Comparison of ENCODE assay signal across 17 mouse cellular contexts in genomic region chr12:103205561-103205960, GRCm38 (mm10). TPM values are rescaled to one million over a fixed set of nuclear protein-coding genes. Genes with fewer than 3 reads are reported as not detected.
DNase-seq lines count a peak whose midpoint lies in the region; TF ChIP-seq lines count a peak whose summit lies in the region.
"Had no signal": no experiment of that assay in that cellular context is flagged by ENCODE, and none has a peak within 500 bp of the region (broad histone marks: within the 10 kb centered on the region; RNA-seq: fewer than 3 reads in every experiment).

No protein-coding gene starts in this region.

- peak overlapping the region; percentile 76 for H3K27ac ChIP-seq in gastrocnemius, adult 2 months
- H3K27ac ChIP-seq: embryonic facial prominence, embryonic 15.5 days; heart, embryonic 10.5 days; hindbrain, embryonic 10.5 days; limb, embryonic 15.5 days; midbrain, embryonic 12.5 days; stomach, postnatal 0 days had no signal

- H3K4me3 ChIP-seq in gastrocnemius, adult 2 months: no peak overlapping the region
- H3K4me3 ChIP-seq: embryonic facial prominence, embryonic 15.5 days; heart, embryonic 10.5 days; hindbrain, embryonic 10.5 days; limb, embryonic 15.5 days; midbrain, embryonic 12.5 days had no signal

- intact Hi-C loops in gastrocnemius, adult 2 months (cut with DNase I): no loop called here

- no peak for TF ChIP-seq CTCF in gastrocnemius, adult 2 months (IDR thresholded peaks at IDR 0.05)

- DNase-seq in gastrocnemius, adult 2 months: peak; percentile 68
- DNase-seq in gastrocnemius, postnatal 4 days (ENCODE audit: low spot score in 2 of 2): no peak
- peak; percentile 53 for DNase-seq in Muller cell, postnatal 12 days (ENCODE audit: inconsistent ontology term)
- peak; percentile 35 for DNase-seq in cerebellum, adult 11 months
- DNase-seq in layer of hippocampus, adult 18-20 months (ENCODE audit: low spot score in 2 of 2): peak; percentile 34 to 67
- no peak for DNase-seq in kidney, adult 9 months
- no peak for DNase-seq in embryo, embryonic 10.5 days (ENCODE audit: low spot score)
- no peak for DNase-seq in kidney, postnatal 36 days
- DNase-seq: forebrain, postnatal 0 days; kidney, adult 2 months; lung, postnatal 10 days had no signal

RNA-seq across cellular contexts. Expression of gene Prima1, which starts 36.4 kb away (rescaled TPM):
- 10 to 100 TPM; 20.8 to 28.6 TPM for total RNA-seq in gastrocnemius, adult 2 months (2021)
- 1 to 10 TPM; 1.8 to 2.3 TPM for total RNA-seq in gastrocnemius, postnatal 4 days (2021)
- total RNA-seq in layer of hippocampus, adult 18-20 months (2021): 1 to 10 TPM; 2.8 to 3.9 TPM

Comparison
In these comparisons a context has a peak if more than half of its experiments do, and no peak if none do; other contexts are left out.
1. DNase-seq: peak in gastrocnemius, adult 2 months (single experiment), Muller cell, postnatal 12 days (single experiment), cerebellum, adult 11 months (single experiment) and layer of hippocampus, adult 18-20 months (2 of 2); none in gastrocnemius, postnatal 4 days (0 of 2), kidney, adult 9 months (single experiment), embryo, embryonic 10.5 days (single experiment) and kidney, postnatal 36 days (0 of 2).
2. RNA of gene Prima1, which starts 36.4 kb away (total RNA-seq): 20.8 to 28.6 TPM in gastrocnemius, adult 2 months; 2.8 to 3.9 TPM in layer of hippocampus, adult 18-20 months and 1.8 to 2.3 TPM in gastrocnemius, postnatal 4 days; every median in the first group is over 4 times any median in the second.